Mouse (Mus musculus) thymus, adult 2 months (tissue): ENCODE data around the gene Il1rl2.

ENCODE experiments used
- CTCF ChIP-seq: fragments of 200-500 bp; IDR thresholded peaks from 2 replicates; pipeline ENCODE4 v1.5.1; 2012; ENCODE audit warnings: mild to moderate bottlenecking, control low read depth, low read length, moderate library complexity, borderline replicate concordance; ENCODE audit not compliant: control insufficient read depth, poor library complexity, insufficient read depth; ENCODE audit errors: extremely low read depth
- POLR2A ChIP-seq: fragments of 200-500 bp; IDR thresholded peaks from 2 replicates; pipeline ENCODE4 v1.6.1; 2012; ENCODE audit warnings: mild to moderate bottlenecking, low read length, control low read depth, moderate library complexity; ENCODE audit not compliant: control insufficient read depth, poor library complexity, insufficient read depth; ENCODE audit errors: extremely low read depth

DNA sequence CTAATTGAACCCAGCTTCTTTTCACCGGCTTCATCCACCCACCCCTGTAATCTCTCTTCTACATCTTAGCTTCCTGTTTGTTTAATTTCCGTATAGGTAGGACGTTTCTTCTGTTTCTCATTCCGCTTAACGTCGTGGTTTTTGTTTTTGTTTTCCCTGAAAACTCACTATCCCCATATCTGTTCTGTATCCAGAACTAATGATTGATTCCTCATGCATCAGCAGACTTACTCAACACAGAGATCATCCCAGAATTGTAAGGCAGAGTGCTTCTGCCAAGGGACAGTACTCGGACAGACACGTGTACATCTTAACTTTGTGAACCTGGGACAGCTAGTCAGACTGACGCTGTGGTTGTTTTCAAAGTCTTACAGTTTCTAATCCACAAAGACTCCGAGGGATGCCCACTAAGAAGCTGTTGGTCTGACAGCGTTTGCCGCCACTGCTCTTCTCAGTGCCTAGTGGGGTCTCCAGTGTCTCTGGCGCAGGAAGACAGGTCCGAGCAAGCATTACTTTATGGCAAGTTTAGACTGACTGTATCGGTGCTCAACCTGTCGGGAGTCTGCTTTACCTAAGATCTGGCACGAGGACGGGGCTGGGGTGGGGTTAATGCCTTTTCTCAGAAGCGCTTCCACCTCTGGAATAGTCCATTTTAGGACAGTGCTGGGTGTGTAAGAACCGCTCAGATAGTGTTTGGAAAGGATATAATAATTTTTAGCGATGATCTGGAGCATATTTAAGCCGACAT, 719 bp downstream of the Il1rl2 start:
- no peak for TF ChIP-seq CTCF
- TF ChIP-seq POLR2A, result no peak
